Mouse (Mus musculus) midbrain, embryonic 10.5 days (tissue): Measurements from ENCODE around the gene Dmrt3. TPM values are rescaled to one million over a fixed set of nuclear protein-coding genes. Genes with fewer than 3 reads are reported as not detected.

Source experiments
- DNase-seq: peaks from one replicate; pipeline ENCODE4 v3.0.0-alpha.2; 2017; ENCODE audit warnings: low spot score
- H3K27ac ChIP-seq: fragments of 300-500 bp; sonication (generic); replicated peaks from 2 replicates; pipeline ENCODE4 v1.5.1; 2016; ENCODE audit warnings: mild to moderate bottlenecking
- H3K27me3 ChIP-seq: fragments of 300-500 bp; sonication (generic); 2 replicates; pipeline ENCODE4 v1.6.1; 2016; ENCODE audit warnings: low read depth, mild to moderate bottlenecking; ENCODE audit not compliant: poor library complexity, severe bottlenecking
- H3K36me3 ChIP-seq: fragments of 300-500 bp; sonication (generic); 2 replicates; pipeline ENCODE4 v1.6.1; 2016; ENCODE audit warnings: mild to moderate bottlenecking, moderate library complexity
- H3K4me1 ChIP-seq: fragments of 300-500 bp; sonication (generic); 2 replicates; pipeline ENCODE4 v1.6.1; 2016
- H3K4me3 ChIP-seq: fragments of 300-500 bp; sonication (generic); 2 replicates; pipeline ENCODE4 v1.5.1; 2016; ENCODE audit warnings: mild to moderate bottlenecking, moderate library complexity
- H3K9me3 ChIP-seq: fragments of 300-500 bp; sonication (generic); replicated peaks from 2 replicates; pipeline ENCODE4 v1.6.1; 2016; ENCODE audit warnings: mild to moderate bottlenecking
- WGBS: fragments of 180-500 bp; shearing (Covaris S2); methylation state at CpG from one replicate; pipeline ENCODE4 v1.1.7; 2016; 5-methylcytosine and 5-hydroxymethylcytosine counted together
- polyA plus RNA-seq: library from polyadenylated mRNA; unstranded; fragments of >200 nt; fragmentation: Nextera tagmentation; extraction: Ambion mirVana; gene quantifications from 2 replicates; pipeline ENCODE4 v1.2.1, GENCODE M21; 2016

Dmrt3 gene
- polyA plus RNA-seq, 1 experiment from 2014 or later: 2.1 TPM

DNA sequence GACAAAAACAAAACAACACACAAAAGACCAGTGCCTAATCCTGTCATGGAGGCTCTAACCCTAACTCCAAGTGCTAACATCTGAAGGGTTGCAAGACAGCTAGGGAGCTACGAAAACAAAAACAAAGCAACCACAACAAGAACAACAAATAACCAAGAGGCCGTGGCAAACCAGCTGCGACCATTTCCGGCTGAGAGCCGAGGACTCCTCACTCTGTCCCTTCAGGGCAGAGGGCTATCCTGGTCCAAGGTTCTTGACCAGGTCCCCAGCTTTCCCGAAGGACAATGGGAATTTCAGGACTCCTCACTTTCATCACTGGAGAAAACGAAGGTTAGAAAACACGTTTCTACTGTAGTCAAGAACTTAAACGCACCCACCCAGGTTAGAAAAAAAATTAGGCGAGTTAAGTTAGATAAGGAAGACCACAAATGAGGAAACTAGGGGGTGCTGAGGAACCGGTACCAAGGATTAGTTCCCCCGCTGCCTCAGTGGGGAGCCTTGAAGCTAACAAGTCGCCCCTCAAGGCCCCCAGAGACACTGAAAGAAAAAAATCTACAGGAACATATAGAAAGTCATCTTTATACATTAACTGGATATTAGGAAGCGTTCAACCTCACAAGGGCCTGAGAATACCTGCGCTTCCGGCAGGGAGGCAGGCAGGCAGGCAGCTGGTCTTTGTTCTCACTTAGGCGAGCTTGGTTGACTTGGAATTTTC is 60.6 kb downstream of the Dmrt3 start:
- WGBS: under 1% methylated on average over 17 of the region's 17 CpGs
- no peak overlapping the region for H3K4me3 ChIP-seq
- peak; percentile 37 for DNase-seq
- no peak overlapping the region for H3K27ac ChIP-seq
- H3K9me3 ChIP-seq: no peaks in the 10 kb centered on the region
- H3K27me3 ChIP-seq: peaks cover 100% of the 10 kb centered on the region
- no peaks in the 10 kb centered on the region for H3K36me3 ChIP-seq
- H3K4me1 ChIP-seq: peaks cover 39% of the 10 kb centered on the region

- under 1% methylated on average over 14 of the region's 14 CpGs for WGBS
- no peak overlapping the region for H3K27ac ChIP-seq
- no peak for DNase-seq
These were observed 61.6 kb downstream of the Dmrt3 start for GRCm38 (mm10) chr19:25671681-25672080.

DNA sequence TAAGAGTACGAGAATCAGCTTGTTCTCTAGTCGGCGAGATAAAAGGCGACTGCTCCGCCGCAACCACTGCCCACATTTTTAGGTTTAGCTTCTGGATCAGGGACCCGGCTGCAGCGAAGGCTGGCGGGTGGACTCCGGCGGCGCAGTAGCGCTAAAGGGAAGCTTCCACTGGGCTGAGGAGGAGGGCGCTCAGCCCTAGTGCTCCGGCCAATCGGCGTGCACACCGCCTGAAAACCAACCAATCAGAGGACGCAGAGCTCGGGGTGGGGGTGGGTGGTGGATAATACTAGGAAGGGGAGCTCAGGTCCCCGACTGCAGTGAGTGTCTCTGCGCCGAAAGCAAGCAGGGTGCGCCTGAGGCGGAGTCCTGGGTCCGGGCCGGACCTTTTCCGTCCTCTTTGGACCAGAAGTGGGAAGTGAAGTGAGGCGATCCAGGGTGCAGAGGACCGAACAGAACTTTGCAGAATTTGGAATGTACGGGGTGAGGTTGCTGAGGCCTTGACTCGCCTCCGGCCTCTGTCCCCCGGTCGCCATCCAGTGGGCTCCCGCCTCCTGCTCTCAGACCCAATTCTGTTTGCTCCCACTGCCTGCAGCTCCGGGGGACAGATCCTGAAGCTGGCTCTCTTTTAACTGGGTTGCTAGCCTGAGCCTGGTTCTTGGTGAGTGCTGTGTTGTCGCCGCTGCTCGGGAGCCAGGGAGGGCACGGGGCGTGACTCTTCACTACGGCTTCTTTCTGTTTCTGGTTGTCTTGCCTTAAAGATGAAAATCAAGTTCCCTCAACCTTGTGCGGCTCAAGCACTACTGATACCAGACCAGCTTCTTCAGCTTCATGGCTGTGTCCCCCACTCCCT is 62.2 kb downstream of the Dmrt3 start, which contains the start of gene Dmrt2:
Dmrt2 (plus strand) TSS at position 311 of the 850 bp plus-strand sequence.
- Histone ChIP-seq H3K4me3 (peak within 1 kb of the TSS; percentile 60), H3K27me3 (peaks cover 100% of the 10 kb centered on the region), H3K27ac (no peak within 1 kb of the TSS), H3K9me3 (no peaks in the 10 kb centered on the region), H3K4me1 (peaks cover 42% of the 10 kb centered on the region), H3K36me3 (no peaks in the 10 kb centered on the region)
- peak; percentile 90 for DNase-seq
- WGBS: under 1% methylated on average over 44 of the region's 44 CpGs

More at GRCm38 (mm10) chr19:25671681-25672080, 61.6 kb downstream of the Dmrt3 start:
- peak overlapping the region; percentile 60 for H3K4me3 ChIP-seq
- H3K4me1 ChIP-seq: peaks cover 40% of the 10 kb centered on the region
- H3K27me3 ChIP-seq: peaks cover 100% of the 10 kb centered on the region
- no peaks in the 10 kb centered on the region for H3K36me3 ChIP-seq
- H3K9me3 ChIP-seq: no peaks in the 10 kb centered on the region

Other genes starting within 250 kb of the Dmrt3 start
- 0.07 TPM in 1 of 2 replicates, not detected in the other for gene Dmrt1, start 104.7 kb upstream of the Dmrt3 start, polyA plus RNA-seq
- 0.05 and 0.16 TPM in 2 replicates for gene Dmrt2, start 62.1 kb downstream of the Dmrt3 start, polyA plus RNA-seq